Mouse (Mus musculus) lung, embryonic 16.5 days (tissue): ENCODE results near the gene Gprc5d. TPM values are rescaled to one million over a fixed set of nuclear protein-coding genes. Genes with fewer than 3 reads are reported as not detected.

Experiments
- ATAC-seq: fragments of 200-750 bp; cut with Nextera tagmentation; 2 replicates; pipeline ENCODE4 v1.8.0; 2017; ENCODE audit warnings: low read depth, mild to moderate bottlenecking, moderate library complexity
- H3K27ac ChIP-seq: fragments of 300-500 bp; sonication (generic); 2 replicates; pipeline ENCODE4 v1.5.1; 2014; ENCODE audit warnings: mild to moderate bottlenecking, control low read depth, low read length
- H3K27me3 ChIP-seq: fragments of 300-500 bp; sonication (generic); 2 replicates; pipeline ENCODE4 v1.6.1; 2014; ENCODE audit warnings: low read depth, low read length, mixed read lengths; ENCODE audit not compliant: control insufficient read depth, insufficient read depth
- H3K36me3 ChIP-seq: fragments of 300-500 bp; sonication (generic); 2 replicates; pipeline ENCODE4 v1.6.1; 2014; ENCODE audit warnings: low read length; ENCODE audit not compliant: control insufficient read depth, insufficient read depth
- H3K4me1 ChIP-seq: fragments of 300-500 bp; sonication (generic); replicated peaks from 2 replicates; pipeline ENCODE4 v1.6.1; 2014; ENCODE audit warnings: low read length, mixed read lengths; ENCODE audit not compliant: control insufficient read depth, insufficient read depth
- H3K4me2 ChIP-seq: fragments of 300-500 bp; sonication (generic); 2 replicates; pipeline ENCODE4 v1.6.1; 2014; ENCODE audit warnings: low read depth, low read length, control low read depth
- H3K4me3 ChIP-seq: fragments of 300-500 bp; sonication (generic); 2 replicates; pipeline ENCODE4 v1.5.1; 2014; ENCODE audit warnings: mild to moderate bottlenecking, low read length, control low read depth
- H3K9ac ChIP-seq: fragments of 300-500 bp; sonication (generic); 2 replicates; pipeline ENCODE4 v1.6.1; 2014; ENCODE audit warnings: low read length, control low read depth
- H3K9me3 ChIP-seq: fragments of 300-500 bp; sonication (generic); 2 replicates; pipeline ENCODE4 v1.6.1; 2016; ENCODE audit warnings: low read length; ENCODE audit not compliant: control insufficient read depth
- WGBS: fragments of 180-500 bp; shearing (Covaris S2); extraction: QIAGEN DNeasy Blood & Tissue Kit; methylation state at CpG from one replicate; pipeline ENCODE4 v1.1.7; 2014; 5-methylcytosine and 5-hydroxymethylcytosine counted together
- polyA plus RNA-seq: library from polyadenylated mRNA; unstranded; fragments of >200 nt; fragmentation: Nextera tagmentation; extraction: Ambion mirVana; gene quantifications from 2 replicates; pipeline ENCODE4 v1.2.1, GENCODE M21; 2015

The Gprc5d gene
- polyA plus RNA-seq, 1 experiment from 2014 or later, result not detected

DNA sequence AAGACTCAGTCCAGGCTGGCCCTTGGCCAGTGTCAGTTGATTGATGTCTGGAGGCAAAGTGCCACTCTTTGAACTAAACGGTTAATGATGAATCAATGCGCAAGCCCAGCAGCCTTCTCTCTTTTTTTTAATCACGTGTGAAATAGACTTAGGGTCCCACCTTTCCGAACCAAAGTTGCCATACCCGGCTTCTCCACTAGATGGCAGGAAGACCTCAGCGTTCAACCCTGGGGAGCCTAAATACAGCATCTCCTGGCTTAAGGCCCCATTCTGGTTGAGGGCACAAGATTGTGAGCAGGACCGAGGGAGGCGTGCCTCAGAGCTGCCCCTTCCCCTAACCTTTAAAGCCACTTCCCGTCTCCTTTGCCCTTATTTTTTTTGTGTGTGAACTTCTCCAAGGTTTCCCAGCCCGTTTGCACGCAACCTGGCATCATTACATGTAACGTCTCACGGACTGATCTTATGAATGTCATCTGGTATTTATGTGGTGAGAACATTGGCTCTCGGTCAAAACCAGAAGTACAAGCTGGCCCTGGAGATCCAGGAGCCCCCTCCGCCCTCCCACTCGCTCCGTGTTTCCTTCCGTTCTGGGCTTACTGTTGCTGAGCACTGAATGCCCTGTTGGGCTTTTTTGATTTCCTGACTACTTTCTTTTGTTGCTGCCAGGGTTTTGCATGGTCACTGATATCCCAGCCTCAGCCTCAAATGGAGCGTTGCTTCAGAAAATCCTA, 30.2 kb downstream of the Gprc5d start:
- H3K27me3 ChIP-seq, result no peaks in the 10 kb centered on the region
- H3K4me1 ChIP-seq, result peaks cover 3% of the 10 kb centered on the region; the same call in 1 of the 2 replicates
- no peaks in the 10 kb centered on the region for H3K9me3 ChIP-seq
- H3K4me3 ChIP-seq, result peak overlapping the region; percentile 31
- H3K27ac ChIP-seq, result no peak overlapping the region
- 19% methylated on average over 19 of the region's 19 CpGs for WGBS
- H3K36me3 ChIP-seq, result 0 out of 2 replicates have a peak, but pooled peaks cover 2% of the 10 kb centered on the region
- peak; percentile 87 for ATAC-seq
- H3K9ac ChIP-seq, result 0 out of 2 replicates have a peak overlapping the region, but pooled peaks have one; percentile 1
- peak overlapping the region; percentile 57 for H3K4me2 ChIP-seq

- no peak for ATAC-seq
- 72% methylated on average over 1 of the region's 1 CpGs for WGBS
- peaks cover 3% of the 10 kb centered on the region; the same call in 1 of the 2 replicates for H3K36me3 ChIP-seq
Measured at GRCm38 (mm10) chr6:135085703-135086102, 32.4 kb downstream of the Gprc5d start.

DNA sequence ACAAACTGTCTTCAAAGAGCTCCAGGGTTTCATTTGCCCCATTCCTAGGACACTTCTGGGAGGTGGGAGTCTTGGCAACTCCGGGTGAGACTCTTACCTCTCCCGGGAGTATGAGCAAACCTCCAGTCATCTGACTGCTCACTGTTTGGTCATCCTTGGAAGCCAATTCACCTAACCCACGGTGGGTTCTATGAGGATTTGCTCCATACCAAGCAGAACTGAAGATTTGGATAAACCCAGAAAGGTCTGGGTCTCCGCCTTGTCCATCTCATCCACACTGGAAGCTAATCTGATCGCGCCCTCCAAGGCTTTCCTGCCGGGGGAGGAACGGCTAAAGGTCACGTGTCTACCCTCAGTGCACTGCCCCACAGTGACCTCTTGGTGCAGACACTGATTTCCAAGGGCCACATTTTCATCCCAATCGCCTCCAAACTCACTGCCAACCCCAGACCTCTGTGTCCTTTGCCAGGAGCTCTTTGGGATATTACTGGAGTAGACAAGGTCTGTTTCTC, 34.0 kb downstream of the Gprc5d start:
- H3K4me2 ChIP-seq, result no peak overlapping the region
- H3K4me3 ChIP-seq, result no peak overlapping the region
- no peak for ATAC-seq
- H3K9me3 ChIP-seq, result no peaks in the 10 kb centered on the region
- H3K4me1 ChIP-seq, result peaks cover 3% of the 10 kb centered on the region; the same call in 1 of the 2 replicates
- peaks cover 14% of the 10 kb centered on the region for H3K36me3 ChIP-seq
- no peak overlapping the region for H3K9ac ChIP-seq
- H3K27me3 ChIP-seq, result no peaks in the 10 kb centered on the region
- H3K27ac ChIP-seq, result no peak overlapping the region
- 64% methylated on average over 10 of the region's 10 CpGs for WGBS

More at GRCm38 (mm10) chr6:135085703-135086102, 32.4 kb downstream of the Gprc5d start:
- Histone ChIP-seq H3K9ac (no peak overlapping the region), H3K4me3 (no peak overlapping the region), H3K4me1 (peaks cover 3% of the 10 kb centered on the region; the same call in 1 of the 2 replicates), H3K27ac (no peak overlapping the region), H3K4me2 (no peak overlapping the region), H3K9me3 (no peaks in the 10 kb centered on the region), H3K27me3 (no peaks in the 10 kb centered on the region)

DNA sequence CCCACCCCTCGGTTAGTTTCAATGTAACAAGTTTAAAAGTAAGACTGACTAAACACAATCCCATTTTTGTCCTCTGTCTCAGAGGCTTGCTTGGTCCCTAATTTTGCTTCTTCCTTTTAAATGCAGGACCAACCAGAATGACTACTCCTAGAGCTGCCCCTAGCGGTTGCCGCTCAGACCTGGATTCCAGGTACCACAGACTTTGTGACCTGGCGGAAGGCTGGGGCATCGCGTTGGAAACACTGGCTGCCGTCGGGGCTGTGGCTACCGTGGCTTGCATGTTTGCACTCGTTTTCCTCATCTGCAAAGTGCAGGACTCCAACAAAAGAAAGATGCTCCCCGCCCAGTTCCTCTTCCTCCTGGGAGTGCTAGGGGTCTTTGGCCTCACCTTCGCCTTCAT, 39.7 kb downstream of the Gprc5d start:
- peaks cover 13% of the 10 kb centered on the region for H3K36me3 ChIP-seq
- H3K9ac ChIP-seq, result no peak overlapping the region
- H3K4me2 ChIP-seq, result no peak overlapping the region
- WGBS, result 50% methylated on average over 12 of the region's 12 CpGs
- H3K27me3 ChIP-seq, result no peaks in the 10 kb centered on the region
- ATAC-seq, result no peak
- no peaks in the 10 kb centered on the region for H3K9me3 ChIP-seq
- no peak overlapping the region for H3K4me3 ChIP-seq
- H3K4me1 ChIP-seq, result 0 out of 2 replicates have a peak, but pooled peaks cover 4% of the 10 kb centered on the region
- no peak overlapping the region for H3K27ac ChIP-seq

GRCm38 (mm10) chr6:135076202-135076601, 41.9 kb downstream of the Gprc5d start:
- peaks cover 16% of the 10 kb centered on the region for H3K36me3 ChIP-seq
- 0 out of 2 replicates have a peak, but pooled peaks cover 4% of the 10 kb centered on the region for H3K4me1 ChIP-seq
- no peaks in the 10 kb centered on the region for H3K9me3 ChIP-seq
- no peak overlapping the region for H3K4me3 ChIP-seq
- no peak overlapping the region for H3K4me2 ChIP-seq
- H3K27me3 ChIP-seq, result no peaks in the 10 kb centered on the region
- ATAC-seq, result no peak
- H3K9ac ChIP-seq, result no peak overlapping the region
- 55% methylated on average over 3 of the region's 3 CpGs for WGBS
- H3K27ac ChIP-seq, result no peak overlapping the region

DNA sequence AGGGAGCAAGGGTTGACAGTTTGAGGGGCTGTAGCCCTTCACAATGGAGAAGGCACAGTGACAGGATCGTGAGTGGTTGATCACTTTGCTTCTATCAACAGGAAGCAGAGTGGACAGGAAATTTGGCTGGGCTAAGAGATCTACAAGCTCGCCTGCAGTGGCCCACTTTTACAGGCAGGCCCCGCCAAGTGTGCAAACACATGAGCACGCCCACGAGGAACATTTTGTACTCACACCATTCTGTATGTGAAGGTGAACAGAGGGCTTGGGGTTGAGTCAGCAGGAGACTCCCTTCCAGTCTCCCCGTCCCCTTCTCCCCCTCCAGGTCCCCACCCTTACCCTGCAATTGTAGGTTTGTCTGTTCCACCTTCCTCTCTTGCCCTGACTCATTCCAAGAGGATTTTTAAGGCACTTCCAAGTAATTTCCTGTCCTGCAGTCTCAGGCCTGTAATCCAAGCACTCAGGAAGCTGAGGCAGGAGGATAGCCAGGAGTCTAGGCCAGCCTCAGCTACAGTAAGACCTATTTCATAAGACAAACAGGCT, 43.6 kb downstream of the Gprc5d start:
- H3K4me1 ChIP-seq, result 0 out of 2 replicates have a peak, but pooled peaks cover 4% of the 10 kb centered on the region
- ATAC-seq, result no peak
- H3K4me2 ChIP-seq, result no peak overlapping the region
- peak overlapping the region; percentile 18; the same call in 1 of the 2 replicates for H3K27ac ChIP-seq
- H3K36me3 ChIP-seq, result peaks cover 7% of the 10 kb centered on the region; the same call in 1 of the 2 replicates
- H3K9ac ChIP-seq, result no peak overlapping the region
- 51% methylated on average over 6 of the region's 6 CpGs for WGBS
- H3K4me3 ChIP-seq, result no peak overlapping the region
- H3K9me3 ChIP-seq, result no peaks in the 10 kb centered on the region
- H3K27me3 ChIP-seq, result no peaks in the 10 kb centered on the region

DNA sequence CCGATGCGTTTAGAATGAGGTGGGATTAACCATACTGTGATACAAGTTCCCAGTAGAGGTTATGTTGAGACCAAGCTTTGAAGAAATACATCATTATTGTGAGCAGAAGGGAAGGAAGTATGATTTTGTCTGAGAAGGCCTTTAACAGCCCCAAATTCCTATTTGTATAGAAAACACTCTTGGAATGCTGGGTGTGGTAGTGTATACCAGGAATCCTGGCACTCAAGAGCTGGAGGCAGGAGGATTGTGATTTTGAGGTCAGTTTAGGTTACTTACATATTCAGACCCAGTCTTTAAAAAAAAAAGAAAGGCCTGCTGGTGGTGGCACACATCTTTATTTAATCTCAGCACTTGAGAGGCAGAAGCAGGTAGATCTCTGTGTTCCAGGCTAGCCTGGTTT, 47.7 kb downstream of the Gprc5d start:
- Histone ChIP-seq H3K36me3 (0 out of 2 replicates have a peak, but pooled peaks cover 4% of the 10 kb centered on the region), H3K9ac (no peak overlapping the region), H3K9me3 (no peaks in the 10 kb centered on the region), H3K27ac (no peak overlapping the region), H3K4me1 (0 out of 2 replicates have a peak, but pooled peaks cover 4% of the 10 kb centered on the region), H3K4me2 (peak overlapping the region; percentile 38; the same call in 1 of the 2 replicates), H3K4me3 (no peak overlapping the region), H3K27me3 (no peaks in the 10 kb centered on the region)
- no peak for ATAC-seq
- WGBS, result 68% methylated on average over 2 of the region's 2 CpGs

DNA sequence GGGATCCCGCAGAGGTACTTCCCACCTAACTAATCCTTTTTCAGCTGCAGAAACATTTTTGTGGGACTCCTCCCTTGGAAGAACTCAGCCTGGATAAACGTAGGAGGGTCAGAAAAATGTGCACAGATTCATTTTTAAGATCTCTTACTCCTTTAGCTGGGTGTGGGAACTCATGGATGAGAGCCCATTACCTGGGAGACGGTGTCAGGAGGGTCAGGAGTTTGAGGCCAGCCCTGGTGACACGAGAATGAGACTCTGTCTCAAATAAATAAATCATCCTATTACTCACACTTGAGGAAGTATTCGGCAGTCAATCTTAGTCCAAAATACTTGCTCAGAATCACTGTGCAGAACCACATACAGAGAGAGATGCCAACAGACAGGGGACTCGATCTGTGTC, 48.2 kb downstream of the Gprc5d start:
- H3K36me3 ChIP-seq, result 0 out of 2 replicates have a peak, but pooled peaks cover 4% of the 10 kb centered on the region
- peaks cover 8% of the 10 kb centered on the region for H3K4me1 ChIP-seq
- 47% methylated on average over 6 of the region's 6 CpGs for WGBS
- H3K27ac ChIP-seq, result 0 out of 2 replicates have a peak overlapping the region, but pooled peaks have one; percentile 2
- peak overlapping the region; percentile 38 for H3K4me2 ChIP-seq
- no peak for ATAC-seq
- no peaks in the 10 kb centered on the region for H3K9me3 ChIP-seq
- H3K4me3 ChIP-seq, result no peak overlapping the region
- H3K27me3 ChIP-seq, result no peaks in the 10 kb centered on the region
- no peak overlapping the region for H3K9ac ChIP-seq

DNA sequence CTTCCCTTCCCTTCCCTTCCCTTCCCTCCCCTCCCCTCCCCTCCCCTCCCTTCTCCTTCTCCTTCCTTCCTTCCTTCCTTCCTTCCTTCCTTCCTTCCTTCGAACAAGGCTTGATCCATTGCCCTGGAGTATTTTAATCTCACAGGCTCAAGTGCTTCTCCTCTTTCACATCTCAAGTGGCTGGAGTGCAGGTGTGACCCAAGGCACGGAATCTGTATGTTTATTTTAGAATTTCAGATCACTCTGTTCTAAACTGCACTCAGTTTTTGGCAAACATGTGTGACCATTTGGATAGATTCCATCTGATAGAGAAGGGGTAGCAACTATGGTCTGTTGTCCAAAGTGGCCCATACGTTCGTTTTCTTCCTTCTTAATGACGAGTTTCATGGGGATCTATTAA, 49.9 kb downstream of the Gprc5d start:
- H3K9ac ChIP-seq, result no peak overlapping the region
- no peaks in the 10 kb centered on the region for H3K27me3 ChIP-seq
- no peaks in the 10 kb centered on the region for H3K9me3 ChIP-seq
- 38% methylated on average over 4 of the region's 5 CpGs for WGBS
- H3K27ac ChIP-seq, result peak overlapping the region; percentile 58
- H3K4me3 ChIP-seq, result peak overlapping the region; percentile 59; the same call in 1 of the 2 replicates
- peaks cover 6% of the 10 kb centered on the region for H3K4me1 ChIP-seq
- 0 out of 2 replicates have a peak, but pooled peaks cover 4% of the 10 kb centered on the region for H3K36me3 ChIP-seq
- peak; percentile 42 for ATAC-seq
- peak overlapping the region; percentile 75; the same call in 1 of the 2 replicates for H3K4me2 ChIP-seq
